Mouse (Mus musculus) ovary, postnatal 36 days (tissue): ENCODE data around the gene Adprh.
A peak's percentile ranks its signal among the peaks of the same experiment; 100 is the strongest.

Experiments used
- DNase-seq: peaks from one replicate; pipeline ENCODE4 v3.0.0; 2022; ENCODE audit warnings: low spot score, mixed read lengths

Adprh gene

DNA sequence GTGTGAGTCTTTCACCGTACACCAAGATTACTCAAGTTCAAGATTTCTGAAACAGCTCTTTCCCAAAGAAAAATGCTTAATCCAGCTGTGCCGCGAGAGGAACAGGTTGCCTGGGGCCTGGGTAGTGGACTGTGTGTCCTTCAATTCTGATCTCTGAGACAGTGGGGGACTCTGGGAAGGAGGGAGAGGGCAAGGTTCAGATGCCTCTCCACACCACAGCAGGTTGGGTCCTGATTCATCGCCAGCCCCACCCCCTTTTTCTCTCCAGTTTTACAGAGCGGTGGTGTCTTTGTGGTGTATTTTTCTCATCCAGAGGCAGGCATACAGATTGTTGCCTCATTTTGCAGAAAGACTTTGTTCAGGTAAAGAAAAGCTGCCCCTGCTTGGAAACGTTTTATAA, 54.2 kb downstream of the Adprh start:
- no peak for DNase-seq

DNA sequence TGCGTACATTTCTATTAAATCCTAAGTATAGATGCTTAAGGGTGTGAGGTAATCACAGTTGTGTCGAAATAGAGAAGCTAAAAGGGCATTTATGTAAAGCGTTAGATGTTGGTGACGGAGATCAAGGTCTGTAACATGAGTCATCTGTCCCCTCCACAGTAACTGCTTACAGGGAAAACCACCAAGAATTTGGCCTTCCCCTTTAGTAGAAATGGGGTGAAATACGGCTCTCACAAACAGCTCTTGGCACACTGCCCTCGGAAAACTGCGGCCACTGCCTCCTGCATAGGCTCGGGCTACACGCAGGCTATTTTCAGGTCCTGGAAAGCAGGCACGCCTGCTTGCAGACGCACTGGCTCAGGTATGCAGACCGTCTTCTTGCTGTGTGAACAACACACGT, 56.3 kb downstream of the Adprh start:
- DNase-seq = peak; percentile 76

DNA sequence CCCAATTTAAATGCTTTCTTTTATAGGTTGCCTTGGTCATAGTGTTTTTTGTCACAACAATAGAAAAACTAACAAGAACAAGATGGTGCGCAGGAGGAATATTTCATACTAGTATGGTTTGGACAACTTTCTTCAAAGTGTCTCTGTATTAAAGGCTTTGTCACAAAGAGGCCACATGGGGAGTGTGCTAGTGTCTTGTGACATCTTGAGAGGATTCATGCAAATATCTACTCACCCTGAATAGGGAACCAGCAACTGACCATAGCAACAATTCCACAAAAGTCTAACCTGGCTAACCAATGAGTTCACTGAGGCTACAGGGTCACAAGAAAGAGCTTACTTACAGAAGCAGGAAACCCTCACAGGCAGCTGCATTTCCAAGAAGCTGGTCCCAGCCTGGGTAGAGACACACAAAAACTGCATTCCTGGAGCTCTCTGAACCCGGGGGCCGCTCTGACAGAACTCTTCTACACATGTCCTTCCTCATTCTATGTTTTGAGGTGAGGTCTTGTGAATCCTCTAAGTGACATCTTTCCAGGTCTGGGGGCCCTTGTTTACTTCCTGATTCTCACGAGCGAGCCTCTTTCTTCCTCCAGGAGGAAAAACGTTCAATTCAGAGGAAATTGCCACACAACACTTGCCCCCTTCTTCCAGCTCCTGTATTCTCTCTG, 57.3 kb downstream of the Adprh start:
- DNase-seq = no peak

DNA sequence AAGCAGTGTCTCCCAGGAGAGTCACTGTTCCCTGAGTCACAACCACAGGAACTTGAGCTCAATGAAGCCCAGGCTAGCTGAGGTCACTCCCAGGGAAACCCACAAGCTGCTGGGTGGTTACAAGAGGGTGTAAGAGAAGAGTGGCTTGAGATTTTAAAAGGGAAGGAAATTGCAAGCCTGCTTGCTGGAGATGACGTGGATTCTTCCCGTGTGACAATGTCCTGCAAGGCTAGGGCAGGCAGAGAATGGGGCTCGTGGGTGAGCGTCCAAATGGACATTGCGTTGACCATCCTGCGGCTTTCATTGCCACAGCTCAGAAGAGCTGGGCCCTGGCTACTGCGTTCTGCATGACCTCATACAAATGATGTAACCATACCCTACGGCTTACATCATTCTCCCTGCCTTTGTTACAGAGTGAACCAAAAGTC, 58.3 kb downstream of the Adprh start:
- no peak for DNase-seq
